Mouse (Mus musculus): Measurements from ENCODE around the gene Immp2l. TPM values are rescaled to one million over a fixed set of nuclear protein-coding genes. Genes with fewer than 3 reads are reported as not detected.
"Not testable (repeated sequence)": the region's sequence is repeated elsewhere in the genome, so short reads cannot be mapped to it uniquely, and the experiment has no call there.

The Immp2l gene
- 10 to 100 TPM in 1 of 2 experiments, 1 to 10 TPM in 1; 9.5 to 14.0 TPM for total RNA-seq (2021)
- long read RNA-seq, experiment 1 = 0 reads
- long read RNA-seq, experiment 2 = 0 reads

DNA sequence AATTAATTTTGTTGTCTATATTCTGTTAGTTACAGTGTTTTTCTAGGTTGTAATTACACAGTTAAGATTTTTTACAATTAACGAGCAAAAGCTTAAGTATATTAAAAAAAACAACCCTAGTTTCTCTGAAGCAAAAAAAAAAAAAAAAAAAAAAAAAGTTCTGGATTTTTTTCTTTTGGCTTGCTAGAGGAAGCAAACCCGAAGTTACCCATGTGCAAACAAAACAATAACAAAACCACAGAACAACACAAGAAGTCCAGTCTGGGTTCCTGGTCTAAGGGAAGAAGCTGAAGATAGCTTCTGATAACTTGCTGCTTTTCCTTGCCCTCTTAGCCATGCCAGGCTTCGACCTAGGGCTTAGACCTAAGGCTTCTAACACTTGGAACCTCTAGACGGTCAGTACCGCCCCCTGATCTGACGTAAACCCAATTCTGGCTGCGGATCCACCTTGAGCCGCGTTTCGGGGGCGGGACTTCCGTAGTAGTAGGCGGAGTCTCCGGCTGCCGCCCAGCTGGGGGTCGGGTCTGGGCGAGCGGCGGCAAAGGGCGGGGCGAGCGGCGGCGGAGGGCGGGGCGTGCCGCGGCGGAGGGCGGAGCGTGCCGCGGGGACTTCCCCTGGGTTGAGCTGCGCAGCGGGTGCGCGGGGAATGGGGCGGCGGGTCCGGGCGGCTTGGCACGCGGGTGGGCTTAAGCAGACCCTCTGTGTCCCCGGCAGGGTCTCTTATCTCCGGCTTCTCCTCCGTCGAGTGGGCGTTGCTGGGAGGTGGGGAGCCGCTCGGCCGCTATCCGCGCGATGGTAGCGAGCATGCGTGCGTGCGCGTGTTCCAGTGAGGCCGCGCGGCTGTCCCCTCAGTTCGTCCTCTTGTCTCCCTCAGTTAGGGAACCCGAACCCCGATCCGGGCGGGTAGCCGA, at the start of gene Immp2l:
Gene Immp2l, plus strand, starts transcription at position 580 of the 911 bp plus-strand sequence.
- TF ChIP-seq CTCF (IDR thresholded peaks at IDR 0.05) = no peak
- peak within 1 kb of the TSS; percentile 95 for H3K4me3 ChIP-seq
- H3K27ac ChIP-seq = peak within 1 kb of the TSS; percentile 89
- intact Hi-C loops (cut with DNase I) = no loop called here
- DNase-seq = peak; percentile 97

- DNase-seq = no peak
- TF ChIP-seq CTCF (IDR thresholded peaks at IDR 0.05) = no peak
- Histone ChIP-seq H3K27ac (no peak overlapping the region), H3K4me3 (no peak overlapping the region)
- intact Hi-C loops (cut with DNase I) = no loop called here
Measured at GRCm38 (mm10) chr12:40978719-40979500, 45.0 kb upstream of the Immp2l start.

DNA sequence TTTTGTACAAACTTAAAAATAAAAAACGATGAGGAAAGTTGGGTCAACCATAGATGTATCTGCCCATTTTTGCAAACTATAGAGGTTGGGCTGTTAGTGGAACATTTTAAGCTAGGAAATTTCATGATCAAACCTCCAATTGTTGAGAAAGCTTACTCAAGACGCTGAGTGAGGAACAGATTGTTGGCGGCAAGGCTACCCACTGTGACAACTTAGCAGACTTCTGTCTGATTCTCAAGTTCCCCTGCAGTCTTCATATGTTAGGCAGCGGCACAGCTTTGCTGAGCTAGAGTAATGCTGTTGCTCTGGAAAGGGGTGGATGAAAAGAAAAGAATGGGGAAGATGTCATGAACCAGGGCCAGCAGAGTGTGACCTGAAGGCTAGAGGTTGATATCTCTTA, 44.2 kb upstream of the Immp2l start:
- intact Hi-C loops (cut with DNase I) = no loop called here
- no peak for DNase-seq
- no peak overlapping the region for H3K4me3 ChIP-seq
- TF ChIP-seq CTCF (IDR thresholded peaks at IDR 0.05) = no peak
- no peak overlapping the region for H3K27ac ChIP-seq

DNA sequence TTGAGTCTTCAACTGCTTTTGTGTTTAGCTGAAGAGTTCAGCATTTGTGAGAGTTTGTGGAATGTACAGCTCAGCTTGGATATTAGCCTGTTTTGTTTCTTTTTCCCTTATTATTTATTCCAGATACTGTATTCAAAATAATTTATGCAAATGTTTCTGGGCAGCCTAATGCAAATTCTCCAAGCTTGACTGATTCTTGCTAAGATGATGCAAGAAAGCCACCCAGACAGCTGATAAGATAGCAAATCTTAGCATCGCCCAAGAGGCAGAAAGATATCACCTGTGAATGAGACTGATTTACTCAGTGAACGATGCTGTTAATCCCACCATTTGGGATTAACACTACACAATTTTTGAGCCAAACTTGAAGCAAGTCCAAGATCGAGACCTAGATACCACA, 43.7 kb upstream of the Immp2l start:
- TF ChIP-seq CTCF (IDR thresholded peaks at IDR 0.05) = no peak

GRCm38 (mm10) chr12:40983021-40983420, 40.9 kb upstream of the Immp2l start:
- Histone ChIP-seq H3K27ac (no peak overlapping the region), H3K4me3 (no peak overlapping the region)
- no peak for DNase-seq
- intact Hi-C loops (cut with DNase I) = no loop called here
- TF ChIP-seq CTCF (IDR thresholded peaks at IDR 0.05) = no peak

More for the DNA sequence above, 43.7 kb upstream of the Immp2l start:
- DNase-seq = no peak
- Histone ChIP-seq H3K4me3 (no peak overlapping the region), H3K27ac (no peak overlapping the region)
- intact Hi-C loops (cut with DNase I) = no loop called here

- Histone ChIP-seq H3K4me3 (no peak overlapping the region), H3K27ac (no peak overlapping the region)
- no peak for TF ChIP-seq CTCF (IDR thresholded peaks at IDR 0.05)
- intact Hi-C loops (cut with DNase I) = no loop called here
- no peak for DNase-seq
Measured at GRCm38 (mm10) chr12:40984735-40985134, 39.2 kb upstream of the Immp2l start.

- intact Hi-C loops (cut with DNase I) = no loop called here
- TF ChIP-seq CTCF (IDR thresholded peaks at IDR 0.05) = no peak
- no peak overlapping the region for H3K4me3 ChIP-seq
- DNase-seq = no peak
- H3K27ac ChIP-seq = no peak overlapping the region
Measured at GRCm38 (mm10) chr12:40985791-40986190, 38.1 kb upstream of the Immp2l start.

GRCm38 (mm10) chr12:40988311-40989065, 35.4 kb upstream of the Immp2l start:
- intact Hi-C loops (cut with DNase I) = no loop called here
- H3K27ac ChIP-seq = no peak overlapping the region
- DNase-seq = no peak
- no peak overlapping the region for H3K4me3 ChIP-seq
- TF ChIP-seq CTCF (IDR thresholded peaks at IDR 0.05) = no peak

- no peak for TF ChIP-seq CTCF (IDR thresholded peaks at IDR 0.05)
- no peak for DNase-seq
- intact Hi-C loops (cut with DNase I) = no loop called here
- no peak overlapping the region for H3K27ac ChIP-seq
- H3K4me3 ChIP-seq = no peak overlapping the region
Measured at GRCm38 (mm10) chr12:40991647-40992046, 32.2 kb upstream of the Immp2l start.

GRCm38 (mm10) chr12:40992237-40992636, 31.7 kb upstream of the Immp2l start:
- intact Hi-C loops (cut with DNase I); H3K4me3 ChIP-seq; DNase-seq; H3K27ac ChIP-seq: not testable (repeated sequence)

DNA sequence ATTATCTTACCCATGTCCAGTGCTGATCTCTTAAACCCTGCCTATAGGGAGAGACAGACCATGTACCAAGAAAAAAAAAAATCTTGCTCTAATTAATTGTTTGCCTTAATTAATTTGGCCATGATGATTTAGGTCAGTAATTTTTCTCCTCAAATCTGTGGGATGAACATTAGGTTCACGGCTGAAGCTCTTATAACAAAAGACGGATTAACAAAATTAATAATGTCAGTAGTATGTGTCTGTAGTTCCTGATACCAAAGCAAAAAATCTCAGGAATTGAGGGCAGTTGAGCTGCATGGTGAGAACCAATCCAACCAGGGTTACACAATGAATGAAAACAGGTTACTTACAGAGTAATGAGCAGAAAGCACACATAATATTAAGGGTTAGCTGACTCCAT, 29.0 kb upstream of the Immp2l start:
- Histone ChIP-seq H3K27ac (no peak overlapping the region), H3K4me3 (no peak overlapping the region)
- no peak for TF ChIP-seq CTCF (IDR thresholded peaks at IDR 0.05)
- no peak for DNase-seq
- intact Hi-C loops (cut with DNase I) = no loop called here

- intact Hi-C loops (cut with DNase I) = no loop called here
- no peak overlapping the region for H3K4me3 ChIP-seq
- TF ChIP-seq CTCF (IDR thresholded peaks at IDR 0.05) = no peak
- H3K27ac ChIP-seq = no peak overlapping the region
- no peak for DNase-seq
Measured at GRCm38 (mm10) chr12:40995618-40996370, 28.1 kb upstream of the Immp2l start.

Measured in gastrocnemius, adult 2 months (tissue).